Mouse (Mus musculus): Measurements from ENCODE around the gene Sh2d6. TPM values are rescaled to one million over a fixed set of nuclear protein-coding genes. Genes with fewer than 3 reads are reported as not detected.

The Sh2d6 gene
- polyA plus RNA-seq (2021; fragmentation: Nextera tagmentation): 0.49 and 0.53 TPM in 2 replicates
- long read RNA-seq, experiment 1, partial matches to known transcripts: 1 of 1 reads
- long read RNA-seq, experiment 1, other reads (novel, unspliced or antisense): 0 of 1 reads
- long read RNA-seq, experiment 2, partial matches to known transcripts: 0 of 1 reads
- long read RNA-seq, experiment 2, other reads (novel, unspliced or antisense): 1 of 1 reads

DNA sequence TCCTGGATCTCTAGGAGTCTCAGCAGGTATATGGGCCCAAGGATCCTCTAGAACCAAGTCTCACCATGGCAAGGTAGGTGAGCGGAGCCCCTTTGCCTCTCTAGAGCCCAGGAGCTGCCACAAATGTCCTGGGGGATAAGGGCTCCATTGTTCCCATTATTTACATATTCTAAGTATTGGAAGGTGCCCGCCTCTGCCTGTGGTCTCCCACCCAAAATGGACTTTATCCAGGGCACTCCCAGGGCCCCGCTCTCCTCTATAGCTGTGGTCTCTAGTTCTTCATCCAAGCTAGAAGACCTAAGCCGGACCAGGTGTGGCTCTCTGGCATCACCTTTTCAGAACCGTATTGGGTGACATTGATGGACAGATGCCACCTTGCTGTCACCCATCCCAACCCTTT lies at the start of gene Sh2d6:
TSS of gene Sh2d6 (minus strand) at position 101 of the 400 bp plus-strand sequence.

DNA sequence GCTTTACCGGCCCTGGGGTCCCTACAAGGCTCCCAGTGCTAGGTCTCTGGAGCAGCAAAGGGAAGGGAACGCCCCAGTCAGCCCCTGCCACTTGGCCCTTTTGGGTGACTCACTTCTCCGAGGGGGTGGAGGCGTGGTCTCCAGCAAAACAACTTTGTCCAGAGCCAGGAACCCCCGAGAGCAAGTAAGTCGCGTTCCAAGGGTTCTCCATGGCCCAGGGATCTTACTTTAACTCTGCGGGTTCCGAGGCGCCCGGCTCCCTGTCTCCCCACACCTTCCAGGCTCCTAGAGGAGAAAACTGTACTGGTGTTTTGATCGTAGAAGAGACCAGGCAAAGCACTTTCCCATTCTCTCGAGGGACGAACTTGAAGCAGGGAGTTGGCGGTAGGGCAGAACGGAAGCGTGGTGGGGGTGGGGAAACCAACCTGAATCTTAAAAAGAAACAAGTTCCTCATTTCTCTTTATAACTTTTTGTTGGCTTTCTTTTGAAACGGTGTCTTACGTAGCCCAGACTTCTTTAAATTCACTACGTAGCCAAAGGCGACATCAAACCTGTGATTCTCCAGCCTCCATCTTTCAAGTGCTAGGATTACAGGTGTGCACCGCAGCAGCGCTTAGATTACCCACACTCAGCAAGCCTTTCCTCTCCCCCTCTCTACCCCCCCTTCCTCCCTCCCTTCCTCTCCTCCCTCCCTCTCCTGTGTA lies 22.9 kb upstream of the Sh2d6 start, which contains the start of gene Capg:
TSS of gene Capg (plus strand) at position 109 of the 705 bp plus-strand sequence.

Other genes with a start within 250 kb of the Sh2d6 start
- not detected in 2 replicates for gene Sftpb, start 217.1 kb downstream of the Sh2d6 start, polyA plus RNA-seq (2021; fragmentation: Nextera tagmentation)
- 27.1 and 33.1 TPM in 2 replicates for gene Usp39, start 176.5 kb downstream of the Sh2d6 start, polyA plus RNA-seq (2021; fragmentation: Nextera tagmentation)
- gene 0610030E20Rik, start 174.4 kb downstream of the Sh2d6 start, polyA plus RNA-seq (2021; fragmentation: Nextera tagmentation): 9.2 and 11.7 TPM in 2 replicates
- 1.8 and 3.7 TPM in 2 replicates for gene Tmem150a, start 166.3 kb downstream of the Sh2d6 start, polyA plus RNA-seq (2021; fragmentation: Nextera tagmentation)
- 123 and 127 TPM in 2 replicates for gene Rnf181, start 154.8 kb downstream of the Sh2d6 start, polyA plus RNA-seq (2021; fragmentation: Nextera tagmentation)
- gene Vamp5, start 141.2 kb downstream of the Sh2d6 start, polyA plus RNA-seq (2021; fragmentation: Nextera tagmentation): 18.9 and 19.9 TPM in 2 replicates
- 42.8 and 51.0 TPM in 2 replicates for gene Vamp8, start 131.0 kb downstream of the Sh2d6 start, polyA plus RNA-seq (2021; fragmentation: Nextera tagmentation)
- gene Ggcx, start 107.4 kb downstream of the Sh2d6 start, polyA plus RNA-seq (2021; fragmentation: Nextera tagmentation): 6.0 and 6.1 TPM in 2 replicates
- 106 and 136 TPM in 2 replicates for gene Mat2a, start 82.1 kb downstream of the Sh2d6 start, polyA plus RNA-seq (2021; fragmentation: Nextera tagmentation)
- 4.4 and 5.6 TPM in 2 replicates for gene Capg, start 22.7 kb upstream of the Sh2d6 start, polyA plus RNA-seq (2021; fragmentation: Nextera tagmentation)
- 16.2 and 17.2 TPM in 2 replicates for gene Elmod3, start 76.7 kb upstream of the Sh2d6 start, polyA plus RNA-seq (2021; fragmentation: Nextera tagmentation)
- 13.3 and 14.4 TPM in 2 replicates for gene Retsat, start 76.8 kb upstream of the Sh2d6 start, polyA plus RNA-seq (2021; fragmentation: Nextera tagmentation)
- gene Tgoln1, start 95.3 kb upstream of the Sh2d6 start, polyA plus RNA-seq (2021; fragmentation: Nextera tagmentation): 20.6 and 31.1 TPM in 2 replicates